11 mouse cellular contexts compared by ENCODE assay signal in genomic region chr11:11886403-11886998, GRCm38 (mm10). TPM values are rescaled to one million over a fixed set of nuclear protein-coding genes. Genes with fewer than 3 reads are reported as not detected.
DNase-seq lines count a peak whose midpoint lies in the region; ATAC-seq and TF ChIP-seq lines count a peak whose summit lies in the region.
"Had no signal": no experiment of that assay in that cellular context is flagged by ENCODE, and none has a peak within 500 bp of the region (broad histone marks: within the 10 kb centered on the region; RNA-seq: fewer than 3 reads in every experiment).

No protein-coding gene starts in this region.

- peak overlapping the region; percentile 18; the same call in 1 of the 2 replicates for H3K4me2 ChIP-seq in heart, embryonic 13.5 days
- no peak overlapping the region for H3K4me2 ChIP-seq in CH12.LX (ENCODE audit: insufficient read depth, low read depth, poor library complexity, severe bottlenecking)
- H3K4me2 ChIP-seq in liver, postnatal 0 days (ENCODE audit: low read depth, low read length): peak overlapping the region; percentile 24; the same call in 1 of the 2 replicates
- H3K4me2 ChIP-seq: neural tube, embryonic 15.5 days had no signal

- peak overlapping the region; percentile 23; the same call in 1 of the 2 replicates for H3K4me3 ChIP-seq in heart, embryonic 13.5 days
- H3K4me3 ChIP-seq in heart, adult 2 months: no peak overlapping the region
- no peak overlapping the region for H3K4me3 ChIP-seq in CH12.LX (replicated peaks in 1 of 3; ENCODE audit: low read depth in 2 of 3, low read length in 2 of 3, poor library complexity in 1 of 3)
- no peak overlapping the region for H3K4me3 ChIP-seq in liver, postnatal 0 days (ENCODE audit: low read depth, low read length)
- H3K4me3 ChIP-seq: neural tube, embryonic 15.5 days had no signal

- no peaks in the 10 kb centered on the region for H3K9me3 ChIP-seq in heart, embryonic 13.5 days
- H3K9me3 ChIP-seq in CH12.LX (replicated peaks; ENCODE audit: low read length): no peaks in the 10 kb centered on the region
- H3K9me3 ChIP-seq in liver, postnatal 0 days (ENCODE audit: low read length): peaks cover 4% of the 10 kb centered on the region
- H3K9me3 ChIP-seq: neural tube, embryonic 15.5 days had no signal

- no peak for TF ChIP-seq RAD21 in CH12.LX (IDR thresholded peaks at IDR 0.05; ENCODE audit: low read depth, low read length)

- no peak for TF ChIP-seq POLR2A in heart, adult 2 months (IDR thresholded peaks at IDR 0.05; ENCODE audit: insufficient read depth, low read depth, low read length)
- no peak for TF ChIP-seq POLR2A in CH12.LX (IDR thresholded peaks at IDR 0.05; ENCODE audit: low read depth, low read length)

- dilution Hi-C loops in CH12.LX (cut with MboI; ENCODE audit: extremely low pct_ligation_motif_present, extremely low pct_unique_long_range_greater_than_20kb, low sequenced_read_pairs): no loop called here

- H3K36me3 ChIP-seq in heart, embryonic 13.5 days: no peaks in the 10 kb centered on the region
- H3K36me3 ChIP-seq in heart, adult 2 months (ENCODE audit: control insufficient read depth, insufficient read depth, low read length): no peaks in the 10 kb centered on the region
- H3K36me3 ChIP-seq in CH12.LX (replicated peaks in 1 of 2; ENCODE audit: control insufficient read depth in 1 of 2, insufficient read depth in 1 of 2, low read length in 1 of 2): no peaks in the 10 kb centered on the region
- no peaks in the 10 kb centered on the region; the same call in 1 of the 2 replicates for H3K36me3 ChIP-seq in liver, postnatal 0 days (replicated peaks; ENCODE audit: insufficient read depth, low read length)
- H3K36me3 ChIP-seq: neural tube, embryonic 15.5 days had no signal

- H3K4me1 ChIP-seq in heart, embryonic 13.5 days: peaks cover 54% of the 10 kb centered on the region
- no peaks in the 10 kb centered on the region for H3K4me1 ChIP-seq in heart, adult 2 months (ENCODE audit: control insufficient read depth, insufficient read depth, low read length)
- H3K4me1 ChIP-seq in CH12.LX (ENCODE audit: control insufficient read depth in 1 of 2, insufficient read depth in 2 of 2): peaks cover 19 to 68% of the 10 kb centered on the region in 2 experiments
- peaks cover 40% of the 10 kb centered on the region for H3K4me1 ChIP-seq in liver, postnatal 0 days (ENCODE audit: insufficient read depth)

- TF ChIP-seq EP300 in heart, adult 2 months (IDR thresholded peaks at IDR 0.05; ENCODE audit: insufficient read depth, low read depth, low read length): no peak
- no peak for TF ChIP-seq EP300 in CH12.LX (IDR thresholded peaks at IDR 0.05; ENCODE audit: low read length)
- peak; percentile 33; the same call in 1 of the 2 replicates for TF ChIP-seq EP300 in liver, postnatal 0 days (IDR thresholded peaks at IDR 0.05; ENCODE audit: low read depth)

- WGBS in heart, embryonic 13.5 days: 27% methylated on average over 4 of the region's 4 CpGs
- 44% methylated on average over 4 of the region's 4 CpGs for WGBS in heart, adult 2 months
- 19% methylated on average over 4 of the region's 4 CpGs for WGBS in liver, postnatal 0 days (ENCODE audit: insufficient replicate concordance)

- intact Hi-C loops in heart, adult 2 months (cut with DNase I): no loop called here

- no peak for TF ChIP-seq CTCF in heart, adult 2 months (IDR thresholded peaks at IDR 0.05)
- no peak for TF ChIP-seq CTCF in CH12.LX (conservative IDR thresholded peaks at IDR 0.05 in 1 of 2, IDR thresholded peaks at IDR 0.05 in 1 of 2; ENCODE audit: low read depth in 2 of 2, low read length in 2 of 2)
- no peak for TF ChIP-seq CTCF in liver, postnatal 0 days (IDR thresholded peaks at IDR 0.05; ENCODE audit: low read depth)

- no peak for DNase-seq in heart, adult 2 months
- peak; percentile 46 for DNase-seq in CH12.LX (ENCODE audit: extremely low read depth)
- DNase-seq in liver, postnatal 0 days: no peak
- DNase-seq in cerebellum, postnatal 25 days: no peak
- DNase-seq in layer of hippocampus, postnatal 14 days (ENCODE audit: low spot score in 2 of 2): no peak
- DNase-seq in neural tube, embryonic 10.5 days (ENCODE audit: extremely low spot score, low spot score): no peak
- DNase-seq: adrenal gland, postnatal 10 days; left cerebral cortex, postnatal 4 days had no signal

- no peak for ATAC-seq in heart, embryonic 13.5 days (ENCODE audit: extremely low read depth, insufficient number of reproducible peaks, low FRiP score, low TSS enrichment)
- peak; percentile 87 to 91 for ATAC-seq in hematopoietic stem cell, adult 5-6 weeks (replicated peaks in 1 of 2; ENCODE audit: insufficient read depth in 1 of 2, low FRiP score in 2 of 2, low TSS enrichment in 1 of 2, low read depth in 1 of 2, poor library complexity in 2 of 2, severe bottlenecking in 2 of 2)
- ATAC-seq in liver, postnatal 0 days: no peak

- no peaks in the 10 kb centered on the region for H3K79me2 ChIP-seq in heart, adult 2 months (replicated peaks; ENCODE audit: control insufficient read depth, insufficient read depth, low read length)
- H3K79me2 ChIP-seq in CH12.LX (replicated peaks; ENCODE audit: control insufficient read depth, extremely low read depth, insufficient read depth, poor library complexity, severe bottlenecking): no peaks in the 10 kb centered on the region

- in situ Hi-C loops in CH12.LX (cut with MboI; ENCODE audit: low pct_ligation_motif_present, low pct_unique_long_range_greater_than_20kb, low sequenced_read_pairs): no loop called here

- H3K9ac ChIP-seq in heart, embryonic 13.5 days: peak overlapping the region; percentile 67
- H3K9ac ChIP-seq in heart, adult 2 months (ENCODE audit: low read depth, low read length): no peak overlapping the region
- H3K9ac ChIP-seq in CH12.LX (ENCODE audit: insufficient read depth, low read depth): peak overlapping the region; percentile 3; the same call in 1 of the 2 replicates
- no peak overlapping the region for H3K9ac ChIP-seq in liver, postnatal 0 days (replicated peaks)
- H3K9ac ChIP-seq: neural tube, embryonic 15.5 days had no signal

- no peaks in the 10 kb centered on the region for H3K27me3 ChIP-seq in heart, embryonic 13.5 days (replicated peaks)
- H3K27me3 ChIP-seq in heart, adult 2 months (ENCODE audit: control insufficient read depth, insufficient read depth, low read length): no peaks in the 10 kb centered on the region
- H3K27me3 ChIP-seq in CH12.LX (replicated peaks): no peaks in the 10 kb centered on the region
- no peaks in the 10 kb centered on the region for H3K27me3 ChIP-seq in liver, postnatal 0 days (ENCODE audit: insufficient read depth, low read length)
- H3K27me3 ChIP-seq: neural tube, embryonic 15.5 days had no signal

- H3K27ac ChIP-seq in heart, embryonic 13.5 days (replicated peaks): peak overlapping the region; percentile 68
- no peak overlapping the region for H3K27ac ChIP-seq in heart, adult 2 months
- H3K27ac ChIP-seq in CH12.LX (ENCODE audit: insufficient read depth, low read depth): no peak overlapping the region
- H3K27ac ChIP-seq in liver, postnatal 0 days (ENCODE audit: low read depth): no peak overlapping the region
- H3K27ac ChIP-seq: neural tube, embryonic 15.5 days had no signal

TF ChIP-seq in CH12.LX, 34 proteins besides CTCF, POLR2A, EP300 and RAD21:
- TF ChIP-seq HCFC1 (IDR thresholded peaks at IDR 0.05; ENCODE audit: low read depth, low read length) (no peak), BHLHE40 (IDR thresholded peaks at IDR 0.05; ENCODE audit: low read depth, low read length) (peak; percentile 63), RCOR1 (conservative IDR thresholded peaks at IDR 0.05; ENCODE audit: low read depth, low read length) (no peak), IRF4 (IDR thresholded peaks at IDR 0.05; ENCODE audit: low read depth, low read length) (0 out of 2 replicates have a peak, but pooled peaks have one; percentile 29), ETS1 (conservative IDR thresholded peaks at IDR 0.05; ENCODE audit: low read depth, low read length) (0 out of 2 replicates have a peak, but pooled peaks have one; percentile 27), ELF1 (IDR thresholded peaks at IDR 0.05; ENCODE audit: low read depth, low read length) (peak; percentile 20; the same call in 1 of the 2 replicates), ZKSCAN1 (IDR thresholded peaks at IDR 0.05; ENCODE audit: borderline replicate concordance, low read depth, low read length) (peak; percentile 16; the same call in 1 of the 2 replicates), ZNF384 (IDR thresholded peaks at IDR 0.05; ENCODE audit: low read depth, low read length) (peak; percentile 99), MAX (IDR thresholded peaks at IDR 0.05; ENCODE audit: low read length) (peak; percentile 63; the same call in 1 of the 2 replicates), MEF2A (IDR thresholded peaks at IDR 0.05; ENCODE audit: borderline replicate concordance, low read depth, low read length) (0 out of 2 replicates have a peak, but pooled peaks have one; percentile 29), ZMIZ1 (IDR thresholded peaks at IDR 0.05; ENCODE audit: low read depth, low read length) (no peak), SMC3 (IDR thresholded peaks at IDR 0.05; ENCODE audit: low read depth, low read length) (no peak; the same call in 1 of the 2 replicates), MAZ (IDR thresholded peaks at IDR 0.05; ENCODE audit: low read depth, low read length) (0 out of 2 replicates have a peak, but pooled peaks have one; percentile 8), JUND (conservative IDR thresholded peaks at IDR 0.05; ENCODE audit: low read depth, low read length) (no peak), MXI1 (IDR thresholded peaks at IDR 0.05; ENCODE audit: low read depth, low read length) (no peak), MYC (IDR thresholded peaks at IDR 0.05; ENCODE audit: low read depth, low read length) (0 out of 2 replicates have a peak, but pooled peaks have one; percentile 26), USF1 (IDR thresholded peaks at IDR 0.05; ENCODE audit: low read depth, low read length) (no peak; the same call in 1 of the 2 replicates), NELFE (IDR thresholded peaks at IDR 0.05; ENCODE audit: low read depth, low read length) (no peak), MAFK (IDR thresholded peaks at IDR 0.05; ENCODE audit: insufficient replicate concordance, low read length) (no peak)

RNA-seq across cellular contexts. Expression of gene Ddc, which starts 11.4 kb away (rescaled TPM):
- polyA plus RNA-seq in heart, embryonic 13.5 days (2015; fragmentation: Nextera tagmentation; extraction: Ambion mirVana): 64.6 and 78.2 TPM in 2 replicates
- 1 to 10 TPM in 1 of 2 experiments, under 1 TPM in 1; 0.91 to 1.3 TPM for total RNA-seq in heart, adult 2 months (2021)
- 2.3 and 4.4 TPM in 2 replicates for polyA plus RNA-seq in heart, adult 2 months (2012; rRNA removed)
- total RNA-seq in CH12.LX (2012; rRNA removed) (not detected in 2 replicates), CH12.LX (2014; rRNA removed) (0.17 and 0.19 TPM in 2 replicates)
- polyA plus RNA-seq in CH12.LX (2012; ENCODE audit: insufficient read length, low read depth): 0.12 and 0.33 TPM in 2 replicates
- not detected in 2 replicates for total RNA-seq in hematopoietic stem cell, adult 5-6 weeks (2017)
- polyA plus RNA-seq in liver, postnatal 0 days (2015; fragmentation: Nextera tagmentation; extraction: Ambion mirVana): 17.5 and 19.5 TPM in 2 replicates
- 10 to 100 TPM; 11.9 to 15.0 TPM for total RNA-seq in layer of hippocampus, postnatal 14 days (2021)

Comparison
In these comparisons a context has a peak if more than half of its experiments do, and no peak if none do; other contexts are left out.
1. H3K9ac ChIP-seq: peak in heart, embryonic 13.5 days (single experiment) and CH12.LX (single experiment); none in heart, adult 2 months (single experiment) and liver, postnatal 0 days (single experiment).
2. ATAC-seq: peak in hematopoietic stem cell, adult 5-6 weeks (2 of 2); none in heart, embryonic 13.5 days (single experiment) and liver, postnatal 0 days (single experiment).
3. RNA of gene Ddc, which starts 11.4 kb away (total RNA-seq): 11.9 to 15.0 TPM in layer of hippocampus, postnatal 14 days; 0.91 to 1.3 TPM in heart, adult 2 months, 0.17 to 0.19 TPM in CH12.LX and not detected in hematopoietic stem cell, adult 5-6 weeks; every median in the first group is over 4 times any median in the second.